Mouse (Mus musculus) testis, adult 2 months (tissue): ENCODE data around the gene AI597479.

Source experiments
- CTCF ChIP-seq: fragments of 200-500 bp; IDR thresholded peaks from 2 replicates; pipeline ENCODE4 v1.5.1; 2012; ENCODE audit warnings: low read depth, mild to moderate bottlenecking, inconsistent platforms, low read length, moderate library complexity; ENCODE audit not compliant: control insufficient read depth, insufficient read depth, insufficient replicate concordance
- POLR2A ChIP-seq: fragments of 200-500 bp; IDR thresholded peaks from 2 replicates; pipeline ENCODE4 v1.6.1; 2012; ENCODE audit warnings: low read depth, mild to moderate bottlenecking, inconsistent platforms, low read length, moderate library complexity; ENCODE audit not compliant: control insufficient read depth

- TF ChIP-seq POLR2A (no peak), CTCF (no peak)
Observed at GRCm38 (mm10) chr1:43130219-43130981, 31.9 kb downstream of the AI597479 start.
